Mouse (Mus musculus): ENCODE measurements around the gene Cmss1. TPM values are rescaled to one million over a fixed set of nuclear protein-coding genes. Genes with fewer than 3 reads are reported as not detected.

Cmss1 gene
- polyA plus RNA-seq, 1 experiment from 2014 or later = 67.3 TPM

- WGBS = 74% methylated on average over 13 of the region's 13 CpGs
- no peak for DNase-seq (ENCODE audit: low spot score)
- H3K4me3 ChIP-seq = no peak overlapping the region
- no peaks in the 10 kb centered on the region for H3K27me3 ChIP-seq (ENCODE audit: low read depth, poor library complexity, severe bottlenecking)
- no peaks in the 10 kb centered on the region for H3K36me3 ChIP-seq
- H3K4me1 ChIP-seq = no peaks in the 10 kb centered on the region
- no peak overlapping the region; the same call in 1 of the 2 replicates for H3K27ac ChIP-seq (replicated peaks)
- no peaks in the 10 kb centered on the region for H3K9me3 ChIP-seq (replicated peaks)
Observed at GRCm38 (mm10) chr16:57317882-57318636, 288.6 kb downstream of the Cmss1 start.

DNA sequence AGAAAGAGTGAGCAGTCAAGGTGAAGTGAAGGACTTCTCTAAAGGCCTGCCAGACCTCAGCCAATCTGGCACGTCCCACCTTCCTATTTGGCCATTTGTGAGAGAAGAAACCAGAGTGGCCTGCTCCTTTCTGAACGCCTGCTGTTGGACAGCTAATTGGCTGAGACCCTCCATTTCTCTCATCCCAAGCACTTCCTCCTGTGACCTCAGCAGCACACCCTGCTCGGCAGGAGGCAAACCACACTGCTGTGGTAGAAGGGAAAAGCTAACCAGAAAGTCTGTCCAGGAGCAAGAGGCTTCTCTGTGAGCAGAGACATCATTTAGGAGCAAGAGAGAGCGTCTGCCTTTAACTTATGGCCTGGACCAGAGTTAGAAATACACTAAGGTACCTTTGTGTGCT lies 289.5 kb downstream of the Cmss1 start:
- no peak overlapping the region for H3K27ac ChIP-seq (replicated peaks)
- no peak for DNase-seq (ENCODE audit: low spot score)
- no peaks in the 10 kb centered on the region for H3K27me3 ChIP-seq (ENCODE audit: low read depth, poor library complexity, severe bottlenecking)
- H3K4me3 ChIP-seq = no peak overlapping the region
- H3K9me3 ChIP-seq (replicated peaks) = no peaks in the 10 kb centered on the region
- no peaks in the 10 kb centered on the region for H3K36me3 ChIP-seq
- no peaks in the 10 kb centered on the region for H3K4me1 ChIP-seq
- 80% methylated on average over 4 of the region's 4 CpGs for WGBS

GRCm38 (mm10) chr16:57315026-57315425 lies 291.6 kb downstream of the Cmss1 start:
- H3K36me3 ChIP-seq = no peaks in the 10 kb centered on the region
- H3K4me1 ChIP-seq = no peaks in the 10 kb centered on the region
- 94% methylated on average over 9 of the region's 9 CpGs for WGBS
- no peaks in the 10 kb centered on the region for H3K9me3 ChIP-seq (replicated peaks)
- no peak for DNase-seq (ENCODE audit: low spot score)
- H3K27me3 ChIP-seq (ENCODE audit: low read depth, poor library complexity, severe bottlenecking) = no peaks in the 10 kb centered on the region
- H3K27ac ChIP-seq (replicated peaks) = no peak overlapping the region
- H3K4me3 ChIP-seq = no peak overlapping the region

- Histone ChIP-seq H3K27ac (replicated peaks) (no peak overlapping the region), H3K4me3 (no peak overlapping the region), H3K9me3 (replicated peaks) (no peaks in the 10 kb centered on the region), H3K36me3 (no peaks in the 10 kb centered on the region), H3K27me3 (ENCODE audit: low read depth, poor library complexity, severe bottlenecking) (no peaks in the 10 kb centered on the region), H3K4me1 (no peaks in the 10 kb centered on the region)
- WGBS = 82% methylated on average over 3 of the region's 3 CpGs
- no peak for DNase-seq (ENCODE audit: low spot score)
Observed at GRCm38 (mm10) chr16:57314236-57314635, 292.4 kb downstream of the Cmss1 start.

- Histone ChIP-seq H3K27me3 (ENCODE audit: low read depth, poor library complexity, severe bottlenecking) (no peaks in the 10 kb centered on the region), H3K27ac (replicated peaks) (no peak overlapping the region), H3K36me3 (no peaks in the 10 kb centered on the region), H3K4me1 (no peaks in the 10 kb centered on the region), H3K4me3 (no peak overlapping the region), H3K9me3 (replicated peaks) (no peaks in the 10 kb centered on the region)
- 92% methylated on average over 3 of the region's 3 CpGs for WGBS
- no peak for DNase-seq (ENCODE audit: low spot score)
Observed at GRCm38 (mm10) chr16:57313487-57313886, 293.2 kb downstream of the Cmss1 start.

DNA sequence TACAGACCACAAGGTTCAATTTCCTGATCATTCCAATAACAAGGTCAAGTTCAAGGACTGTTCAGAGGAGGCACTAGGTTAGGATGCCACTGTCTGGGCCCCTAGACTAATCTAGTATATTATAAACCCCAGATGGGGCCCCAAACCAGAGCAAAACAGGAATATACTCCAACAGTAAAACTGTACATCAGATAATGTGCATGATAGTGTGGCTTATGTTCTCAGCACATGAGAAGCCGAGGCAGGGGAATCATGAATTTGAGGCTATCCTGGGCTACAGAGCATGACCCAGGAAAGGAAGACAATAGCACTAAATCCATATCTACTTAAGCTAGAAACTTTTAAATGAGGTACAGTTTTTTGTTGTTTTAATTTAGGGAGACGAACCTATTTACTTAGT lies 294.5 kb downstream of the Cmss1 start:
- Histone ChIP-seq H3K36me3 (no peaks in the 10 kb centered on the region), H3K27ac (replicated peaks) (no peak overlapping the region), H3K4me1 (no peaks in the 10 kb centered on the region), H3K27me3 (ENCODE audit: low read depth, poor library complexity, severe bottlenecking) (no peaks in the 10 kb centered on the region), H3K9me3 (replicated peaks) (no peaks in the 10 kb centered on the region), H3K4me3 (no peak overlapping the region)
- WGBS = 87% methylated on average over 2 of the region's 2 CpGs
- DNase-seq (ENCODE audit: low spot score) = no peak

DNA sequence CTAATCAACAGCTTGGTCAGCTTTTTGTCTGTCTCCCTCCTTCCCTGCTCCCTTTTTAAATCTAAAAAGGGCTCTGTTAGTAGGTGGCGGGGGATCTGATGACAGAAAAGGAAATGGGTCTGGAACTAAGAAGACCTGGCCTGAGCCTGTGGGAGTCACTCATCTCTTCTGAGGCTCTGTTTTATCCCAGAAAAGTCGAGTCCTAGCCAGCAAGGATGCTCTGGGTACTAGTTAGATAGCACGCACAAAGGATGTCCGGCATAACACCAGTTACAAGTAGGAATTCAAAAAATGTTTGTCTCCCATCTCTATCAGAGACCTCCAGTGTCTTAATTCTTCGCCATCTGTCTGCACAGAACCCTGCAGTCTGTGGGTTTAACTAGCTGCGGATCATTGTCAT lies 301.2 kb downstream of the Cmss1 start:
- Histone ChIP-seq H3K9me3 (replicated peaks) (no peaks in the 10 kb centered on the region), H3K4me1 (peaks cover 8% of the 10 kb centered on the region), H3K36me3 (no peaks in the 10 kb centered on the region), H3K4me3 (no peak overlapping the region), H3K27ac (replicated peaks) (no peak overlapping the region), H3K27me3 (ENCODE audit: low read depth, poor library complexity, severe bottlenecking) (no peaks in the 10 kb centered on the region)
- no peak for DNase-seq (ENCODE audit: low spot score)
- 82% methylated on average over 6 of the region's 6 CpGs for WGBS

GRCm38 (mm10) chr16:57303716-57304115 lies 302.9 kb downstream of the Cmss1 start:
- Histone ChIP-seq H3K27me3 (ENCODE audit: low read depth, poor library complexity, severe bottlenecking) (no peaks in the 10 kb centered on the region), H3K4me3 (no peak overlapping the region), H3K36me3 (no peaks in the 10 kb centered on the region), H3K9me3 (replicated peaks) (no peaks in the 10 kb centered on the region), H3K27ac (replicated peaks) (peak overlapping the region; percentile 52; the same call in 1 of the 2 replicates), H3K4me1 (peaks cover 8% of the 10 kb centered on the region)
- WGBS = 65% methylated on average over 19 of the region's 19 CpGs
- peak; percentile 34 for DNase-seq (ENCODE audit: low spot score)

GRCm38 (mm10) chr16:57302792-57303698 lies 303.6 kb downstream of the Cmss1 start:
- no peak for DNase-seq (ENCODE audit: low spot score)

DNA sequence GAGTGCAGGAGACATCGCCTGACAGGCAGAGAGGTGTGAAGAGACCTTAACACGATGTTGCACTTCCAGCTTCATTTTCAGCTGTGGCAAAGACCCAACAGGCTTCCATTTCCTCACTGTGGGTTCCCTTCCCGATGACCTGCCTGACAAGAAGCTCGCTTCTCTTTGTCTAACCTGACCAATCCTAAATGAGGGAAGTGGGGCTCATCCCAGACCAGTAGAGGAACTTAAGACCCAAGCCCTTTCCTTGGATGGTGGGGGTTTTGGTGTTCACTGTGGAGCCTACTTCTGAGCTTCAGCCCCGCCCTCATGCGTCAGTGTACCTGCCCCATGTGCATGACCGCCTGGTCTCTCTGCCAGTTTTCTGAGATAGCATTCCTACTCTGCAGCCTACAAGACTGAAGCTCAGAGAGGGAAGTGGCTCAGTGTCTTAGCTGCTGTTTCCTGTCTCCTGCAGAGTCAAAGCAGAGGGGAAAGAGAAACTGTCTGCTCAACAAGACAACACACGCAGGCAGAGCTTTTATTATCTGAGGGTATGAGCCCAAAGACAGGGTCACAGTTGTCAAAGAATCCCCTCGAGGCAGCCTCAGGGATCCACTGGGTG lies 305.1 kb downstream of the Cmss1 start:
- H3K27me3 ChIP-seq (ENCODE audit: low read depth, poor library complexity, severe bottlenecking) = no peaks in the 10 kb centered on the region
- WGBS = 82% methylated on average over 9 of the region's 9 CpGs

More at GRCm38 (mm10) chr16:57302792-57303698, 303.6 kb downstream of the Cmss1 start:
- WGBS = 80% methylated on average over 25 of the region's 25 CpGs
- Histone ChIP-seq H3K4me1 (peaks cover 8% of the 10 kb centered on the region), H3K27me3 (ENCODE audit: low read depth, poor library complexity, severe bottlenecking) (no peaks in the 10 kb centered on the region), H3K27ac (replicated peaks) (no peak overlapping the region), H3K36me3 (no peaks in the 10 kb centered on the region), H3K4me3 (no peak overlapping the region), H3K9me3 (replicated peaks) (no peaks in the 10 kb centered on the region)

GRCm38 (mm10) chr16:57295216-57295934 lies 311.3 kb downstream of the Cmss1 start:
- Histone ChIP-seq H3K27ac (replicated peaks) (no peak overlapping the region), H3K9me3 (replicated peaks) (no peaks in the 10 kb centered on the region), H3K36me3 (no peaks in the 10 kb centered on the region), H3K27me3 (ENCODE audit: low read depth, poor library complexity, severe bottlenecking) (no peaks in the 10 kb centered on the region), H3K4me3 (no peak overlapping the region), H3K4me1 (no peaks in the 10 kb centered on the region)
- DNase-seq (ENCODE audit: low spot score) = no peak
- WGBS = 90% methylated on average over 10 of the region's 10 CpGs

More for the DNA sequence above, 305.1 kb downstream of the Cmss1 start:
- Histone ChIP-seq H3K4me3 (no peak overlapping the region), H3K27ac (replicated peaks) (no peak overlapping the region), H3K9me3 (replicated peaks) (no peaks in the 10 kb centered on the region), H3K4me1 (peaks cover 8% of the 10 kb centered on the region), H3K36me3 (no peaks in the 10 kb centered on the region)
- DNase-seq (ENCODE audit: low spot score) = no peak

DNA sequence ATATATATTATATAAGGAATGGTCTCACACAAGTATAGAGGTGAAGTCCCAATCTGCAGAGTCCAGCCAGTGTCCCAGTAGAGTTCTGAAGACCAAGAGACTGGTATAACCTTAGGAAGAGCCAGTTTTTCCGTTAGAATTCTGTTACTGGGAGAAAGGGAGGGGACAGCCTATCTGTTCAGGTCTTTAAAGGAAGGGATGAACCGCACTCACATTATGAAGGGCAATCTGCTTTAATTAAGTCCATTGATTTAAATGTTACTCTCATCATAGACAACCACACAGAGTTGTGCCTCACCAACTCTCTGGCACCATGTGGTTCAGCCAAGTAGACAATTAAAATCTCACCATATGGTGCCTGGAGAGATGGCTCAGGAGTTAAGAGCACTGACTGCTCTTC lies 313.9 kb downstream of the Cmss1 start, which contains the start of gene Tmem30c:
TSS of gene Tmem30c (minus strand) at position 101 of the 400 bp plus-strand sequence.
- no peak for DNase-seq (ENCODE audit: low spot score)
- Histone ChIP-seq H3K27ac (replicated peaks) (no peak within 1 kb of the TSS), H3K4me1 (no peaks in the 10 kb centered on the region), H3K36me3 (no peaks in the 10 kb centered on the region), H3K9me3 (replicated peaks) (no peaks in the 10 kb centered on the region), H3K4me3 (no peak within 1 kb of the TSS), H3K27me3 (ENCODE audit: low read depth, poor library complexity, severe bottlenecking) (no peaks in the 10 kb centered on the region)
- WGBS = 84% methylated on average over 2 of the region's 2 CpGs

Measured in midbrain, embryonic 10.5 days (tissue).